ENCODE assay signal across 11 mouse cellular contexts in the genomic region with DNA sequence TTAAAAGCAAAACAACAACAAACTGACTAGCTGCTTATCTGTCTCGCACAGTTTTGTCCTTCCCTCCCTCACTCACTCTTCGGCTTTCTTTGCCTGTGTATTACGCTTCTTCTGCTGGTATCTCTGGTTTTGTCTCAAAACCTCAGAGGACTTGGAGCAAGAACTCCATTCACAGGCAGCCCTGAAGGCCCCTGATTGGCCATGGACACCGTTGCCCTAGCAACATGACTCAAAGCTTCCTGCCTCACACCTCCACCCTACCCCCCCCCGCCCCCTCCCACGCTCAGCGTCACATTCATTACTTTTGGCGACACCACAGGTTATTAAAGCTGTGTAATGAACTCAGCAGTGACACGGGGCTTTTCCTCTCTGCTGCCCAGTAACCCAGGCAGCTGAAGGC.
A peak's percentile ranks its signal among the peaks of the same experiment; 100 is the strongest.
DNase-seq lines count a peak whose midpoint lies in the region; ATAC-seq lines count a peak whose summit lies in the region.
"Had no signal": no experiment of that assay in that cellular context is flagged by ENCODE, and none has a peak within 500 bp of the region (broad histone marks: within the 10 kb centered on the region; RNA-seq: fewer than 3 reads in every experiment).

No protein-coding gene starts in this region.

- ATAC-seq in neural tube, embryonic 14.5 days (ENCODE audit: low read depth) = 0 out of 2 replicates have a peak, but pooled peaks have one; percentile 44
- peak; percentile 94 for ATAC-seq in inflammation-experienced regulatory T-cells, adult 6 months
- ATAC-seq in kidney, embryonic 14.5 days (ENCODE audit: low FRiP score, low TSS enrichment) = no peak

- H3K4me3 ChIP-seq in neural tube, embryonic 14.5 days (ENCODE audit: low read depth, low read length) = no peak overlapping the region
- no peak overlapping the region for H3K4me3 ChIP-seq in kidney, embryonic 14.5 days (ENCODE audit: low read length)

- no peaks in the 10 kb centered on the region for H3K36me3 ChIP-seq in neural tube, embryonic 14.5 days (ENCODE audit: control insufficient read depth, insufficient read depth, low read length)
- no peaks in the 10 kb centered on the region for H3K36me3 ChIP-seq in kidney, embryonic 14.5 days (ENCODE audit: control insufficient read depth, insufficient read depth, low read length)

- 58% methylated on average over 9 of the region's 9 CpGs for WGBS in neural tube, embryonic 14.5 days
- 45% methylated on average over 9 of the region's 9 CpGs for WGBS in kidney, embryonic 14.5 days

- no peak for DNase-seq in neural tube, embryonic 10.5 days (ENCODE audit: extremely low spot score, low spot score)
- peak; percentile 82 for DNase-seq in T-cell, adult 2 months (ENCODE audit: low spot score)
- peak; percentile 60 for DNase-seq in telencephalon, adult 2 months (ENCODE audit: low read depth, low spot score)
- DNase-seq in ovary, postnatal 36 days (ENCODE audit: low spot score) = no peak
- DNase-seq: cerebellum, postnatal 14 days; heart, adult 18-20 months; kidney, adult 8-10 months; lung, postnatal 10 days had no signal

- H3K9me3 ChIP-seq in neural tube, embryonic 14.5 days (ENCODE audit: control insufficient read depth, low read length) = no peaks in the 10 kb centered on the region
- H3K9me3 ChIP-seq in kidney, embryonic 14.5 days (ENCODE audit: control insufficient read depth, low read length) = no peaks in the 10 kb centered on the region

- H3K9ac ChIP-seq in neural tube, embryonic 14.5 days (replicated peaks; ENCODE audit: low read depth, low read length) = no peak overlapping the region
- H3K9ac ChIP-seq in kidney, embryonic 14.5 days (ENCODE audit: low read depth, low read length) = no peak overlapping the region

- H3K27ac ChIP-seq in neural tube, embryonic 14.5 days (ENCODE audit: low read depth, low read length) = no peak overlapping the region
- H3K27ac ChIP-seq in kidney, embryonic 14.5 days (ENCODE audit: low read depth, low read length) = no peak overlapping the region

- no peak overlapping the region for H3K4me2 ChIP-seq in neural tube, embryonic 14.5 days (ENCODE audit: low read depth, low read length)
- no peak overlapping the region for H3K4me2 ChIP-seq in kidney, embryonic 14.5 days (replicated peaks; ENCODE audit: low read depth, low read length)

- no peaks in the 10 kb centered on the region; the same call in 1 of the 2 replicates for H3K4me1 ChIP-seq in neural tube, embryonic 14.5 days (ENCODE audit: control insufficient read depth, insufficient read depth, low read length)
- H3K4me1 ChIP-seq in kidney, embryonic 14.5 days (ENCODE audit: control insufficient read depth, insufficient read depth, low read length) = peaks cover 8% of the 10 kb centered on the region

- no peaks in the 10 kb centered on the region for H3K27me3 ChIP-seq in neural tube, embryonic 14.5 days (ENCODE audit: control insufficient read depth, insufficient read depth, low read length)
- H3K27me3 ChIP-seq in kidney, embryonic 14.5 days (ENCODE audit: control insufficient read depth, insufficient read depth, low read length) = no peaks in the 10 kb centered on the region

Comparison
In these comparisons a context has a peak if more than half of its experiments do, and no peak if none do; other contexts are left out.
1. DNase-seq: peak in T-cell, adult 2 months (single experiment) and telencephalon, adult 2 months (single experiment); none in neural tube, embryonic 10.5 days (single experiment) and ovary, postnatal 36 days (single experiment).